Mouse (Mus musculus) lung, adult 2 months (tissue): Measurements from ENCODE around the gene Rhd. TPM values are rescaled to one million over a fixed set of nuclear protein-coding genes. Genes with fewer than 3 reads are reported as not detected.
A peak's percentile ranks its signal among the peaks of the same experiment; 100 is the strongest.

Experiments
- DNase-seq: peaks from one replicate; pipeline ENCODE4 v3.0.0; 2022
- H3K4me1 ChIP-seq: fragments of 200-500 bp; 2 replicates; pipeline ENCODE4 v1.6.1; 2011; ENCODE audit warnings: low read length; ENCODE audit not compliant: control insufficient read depth, insufficient read depth
- H3K4me3 ChIP-seq: fragments of 200-500 bp; replicated peaks from 2 replicates; pipeline ENCODE3; 2011; ENCODE audit warnings: low read depth, mild to moderate bottlenecking, control low read depth, low read length; ENCODE audit errors: extremely low read depth
- CTCF ChIP-seq: fragments of 200-500 bp; IDR thresholded peaks from 2 replicates; pipeline ENCODE4 v1.5.1; 2011; ENCODE audit warnings: mild to moderate bottlenecking, low read length, control low read depth; ENCODE audit not compliant: insufficient read depth
- POLR2A ChIP-seq: fragments of 200-500 bp; IDR thresholded peaks from 2 replicates; pipeline ENCODE4 v1.6.1; 2011; ENCODE audit warnings: low read depth, mild to moderate bottlenecking, control low read depth, low read length, borderline replicate concordance; ENCODE audit errors: extremely low read depth
- WGBS: fragments of 180-500 bp; shearing (Covaris S2); methylation state at CpG from one replicate; pipeline ENCODE4 v1.1.7; 2018; 5-methylcytosine and 5-hydroxymethylcytosine counted together
- polyA plus RNA-seq: library from polyadenylated mRNA; depleted of rRNA; stranded (reverse); fragments of >200 nt; gene quantifications from 2 replicates; pipeline ENCODE4 v1.2.3, GENCODE M21; 2012

The Rhd gene
- polyA plus RNA-seq, 1 experiment, result 0.14 TPM

DNA sequence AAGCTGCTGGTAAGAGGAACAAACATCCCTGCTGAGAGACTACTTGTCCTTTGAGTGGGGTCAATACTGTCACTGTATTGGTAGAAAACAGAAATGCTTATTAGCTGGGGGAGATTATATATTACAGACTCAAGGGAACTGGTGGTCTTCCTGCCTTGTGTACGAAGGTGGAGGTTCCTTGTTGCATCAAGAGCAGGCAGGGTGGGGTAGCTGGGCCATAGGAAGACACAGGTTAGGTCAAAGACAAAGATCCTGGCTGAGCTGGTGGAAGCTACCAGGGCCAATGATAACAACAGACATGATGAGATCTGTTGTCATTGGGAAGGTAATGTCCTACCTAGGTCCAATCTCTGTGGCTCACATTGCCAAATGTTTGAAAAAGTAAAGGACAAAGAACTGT is 24.1 kb upstream of the Rhd start:
- no peak for TF ChIP-seq CTCF
- WGBS, result 84% methylated on average over 1 of the region's 1 CpGs
- peaks cover 4% of the 10 kb centered on the region; the same call in 1 of the 2 replicates for H3K4me1 ChIP-seq
- no peak overlapping the region for H3K4me3 ChIP-seq
- DNase-seq, result no peak

DNA sequence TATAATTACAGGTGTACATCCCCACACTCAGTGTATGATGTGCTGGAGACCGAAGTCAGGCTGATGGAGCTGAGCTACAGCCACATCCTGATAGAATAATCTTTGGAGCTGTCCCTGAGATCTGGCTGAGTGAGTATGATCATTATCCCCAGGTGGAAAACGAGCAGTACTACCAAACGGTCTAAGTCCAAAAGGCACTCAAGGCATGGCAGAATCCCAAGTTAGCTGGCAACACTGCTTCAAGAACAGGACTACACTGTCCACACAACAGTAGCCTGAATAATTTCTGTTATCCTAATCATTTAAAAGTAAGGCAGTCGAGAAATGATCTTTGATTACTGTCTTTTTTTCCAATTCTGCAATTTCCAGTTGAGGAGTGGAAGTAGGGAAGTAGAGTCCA is 20.8 kb upstream of the Rhd start:
- no peak for DNase-seq
- H3K4me1 ChIP-seq, result peaks cover 21% of the 10 kb centered on the region
- 74% methylated on average over 4 of the region's 4 CpGs for WGBS
- H3K4me3 ChIP-seq, result no peak overlapping the region
- TF ChIP-seq POLR2A (no peak), CTCF (no peak)

DNA sequence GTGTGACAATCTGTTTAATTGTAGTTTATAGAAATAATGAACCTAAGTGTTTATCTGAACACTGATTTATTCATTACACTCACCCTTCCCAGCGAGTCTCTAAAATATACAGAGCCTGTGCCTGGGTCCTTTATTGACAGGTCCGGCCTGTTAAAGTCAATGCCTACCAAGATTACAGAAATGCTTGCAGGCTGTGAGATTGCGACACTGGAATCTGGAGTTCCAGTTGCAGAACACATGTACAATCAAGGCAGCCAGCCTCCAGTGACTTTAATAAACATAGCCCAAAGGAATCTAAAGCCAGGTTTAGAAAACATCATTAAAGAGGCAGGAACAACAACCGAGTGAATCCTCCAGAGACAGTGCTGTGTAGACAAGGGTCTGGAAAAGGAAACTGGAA is 16.7 kb upstream of the Rhd start:
- no peak overlapping the region for H3K4me3 ChIP-seq
- DNase-seq, result no peak
- TF ChIP-seq POLR2A (no peak), CTCF (no peak)
- H3K4me1 ChIP-seq, result peaks cover 22% of the 10 kb centered on the region
- WGBS, result 42% methylated on average over 4 of the region's 4 CpGs

DNA sequence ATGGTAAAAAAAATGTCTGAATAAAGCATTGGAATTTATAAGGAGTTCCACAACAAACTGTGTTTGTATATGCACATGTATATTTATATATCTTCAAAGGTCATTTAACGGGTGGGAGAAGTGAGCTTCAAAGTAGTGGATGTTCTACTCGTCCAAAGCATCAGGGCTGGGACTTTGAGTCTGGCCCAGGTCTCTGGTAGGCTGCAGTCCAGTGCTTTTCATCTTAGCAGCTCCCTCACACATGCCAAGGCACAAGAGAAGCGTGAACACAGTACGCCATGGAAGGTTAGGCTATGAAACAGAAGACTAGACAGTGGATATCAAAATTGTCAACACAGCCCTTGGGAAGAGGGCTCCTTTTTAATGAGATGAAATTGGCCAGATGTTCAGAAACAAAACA is 13.8 kb upstream of the Rhd start:
- no peak for DNase-seq
- peaks cover 21% of the 10 kb centered on the region for H3K4me1 ChIP-seq
- 64% methylated on average over 4 of the region's 4 CpGs for WGBS
- TF ChIP-seq POLR2A (no peak), CTCF (no peak)
- H3K4me3 ChIP-seq, result no peak overlapping the region

DNA sequence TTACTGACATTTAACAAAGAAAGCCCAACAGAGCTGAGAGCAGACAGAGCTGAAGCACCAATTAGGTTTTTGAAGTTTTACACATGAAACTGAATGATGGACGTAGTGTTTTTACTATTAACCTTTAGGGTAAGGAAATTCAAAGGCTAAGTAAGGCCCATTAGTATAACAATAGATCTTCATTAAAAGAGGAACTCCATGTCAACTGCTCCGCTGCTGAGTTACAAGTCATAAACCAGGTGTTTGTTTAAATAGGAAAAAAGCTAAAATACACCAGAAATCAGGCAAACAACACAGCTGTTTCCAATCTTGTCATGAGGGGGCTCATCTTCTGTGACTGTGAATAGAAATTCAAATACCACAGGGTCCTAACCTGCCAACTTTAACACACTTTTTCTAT is 13.1 kb upstream of the Rhd start:
- WGBS, result 65% methylated on average over 2 of the region's 2 CpGs

DNA sequence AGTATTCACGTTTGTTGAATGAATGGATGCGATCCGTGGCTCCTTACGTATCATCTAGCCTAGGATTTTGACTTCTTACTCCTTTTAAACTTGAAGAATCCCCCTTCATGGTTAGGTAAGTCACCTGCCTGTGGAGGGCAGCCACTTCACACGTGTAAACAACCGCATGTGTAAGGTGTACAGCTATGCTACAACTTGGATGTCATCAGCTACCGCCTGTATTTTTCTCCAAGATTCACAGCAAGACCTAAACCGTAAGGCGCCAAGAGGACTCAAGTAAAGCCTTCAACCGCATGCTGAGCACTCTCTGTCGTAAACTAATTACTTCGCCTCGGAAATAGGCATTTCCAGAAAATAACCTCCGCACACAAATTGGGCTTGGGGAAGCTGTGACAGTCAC is 12.5 kb upstream of the Rhd start:
- 16% methylated on average over 14 of the region's 14 CpGs for WGBS
- no peak for DNase-seq
- peaks cover 13% of the 10 kb centered on the region for H3K4me1 ChIP-seq
- TF ChIP-seq CTCF (no peak), POLR2A (no peak)
- peak overlapping the region; percentile 49 for H3K4me3 ChIP-seq

More for the DNA sequence above, 13.1 kb upstream of the Rhd start:
- no peak for DNase-seq
- H3K4me1 ChIP-seq, result peaks cover 17% of the 10 kb centered on the region
- TF ChIP-seq POLR2A, result no peak
- no peak for TF ChIP-seq CTCF
- no peak overlapping the region for H3K4me3 ChIP-seq

DNA sequence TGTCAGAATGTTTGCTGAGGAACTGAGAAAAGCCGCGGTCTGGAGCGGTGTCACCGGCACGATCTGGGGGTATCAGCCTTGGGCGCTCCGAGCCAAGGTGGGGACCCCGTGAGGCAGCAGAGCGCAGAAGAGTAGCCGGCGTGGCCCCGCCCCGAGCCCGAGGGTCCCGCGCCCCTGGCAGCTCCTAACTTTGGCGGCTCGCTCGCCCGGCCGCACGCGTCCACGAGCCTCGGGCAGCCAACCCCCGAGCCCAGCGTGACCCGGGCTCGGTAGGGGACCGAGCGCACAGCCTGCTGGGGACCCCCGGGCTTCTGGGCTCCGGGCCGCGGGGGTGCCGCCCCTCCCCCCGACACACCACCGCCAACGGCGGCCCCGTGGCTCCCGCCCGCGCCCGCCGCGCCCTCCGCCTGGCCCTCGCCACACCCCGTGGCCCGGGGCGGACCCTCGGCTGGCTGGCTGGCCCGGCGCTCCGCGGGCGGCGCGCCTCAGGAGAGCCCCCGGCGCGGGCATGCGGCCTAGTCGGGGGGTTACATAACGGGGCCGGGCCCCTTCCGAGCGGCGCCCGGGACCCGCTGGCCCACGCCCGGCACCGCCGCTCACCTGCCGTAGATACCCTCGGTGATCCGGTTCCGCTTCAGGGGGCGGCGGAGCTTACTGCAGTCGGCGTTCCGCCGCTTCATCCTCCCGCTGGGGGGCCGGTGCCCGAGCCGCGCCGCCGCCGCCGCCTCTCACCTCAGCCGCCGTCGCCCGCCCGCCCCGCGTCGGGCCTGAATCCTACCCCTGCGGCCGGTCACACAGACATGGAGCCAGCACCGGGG is 11.7 kb upstream of the Rhd start:
- H3K4me3 ChIP-seq, result peak overlapping the region; percentile 71
- under 1% methylated on average over 83 of the region's 106 CpGs for WGBS
- no peak for DNase-seq

DNA sequence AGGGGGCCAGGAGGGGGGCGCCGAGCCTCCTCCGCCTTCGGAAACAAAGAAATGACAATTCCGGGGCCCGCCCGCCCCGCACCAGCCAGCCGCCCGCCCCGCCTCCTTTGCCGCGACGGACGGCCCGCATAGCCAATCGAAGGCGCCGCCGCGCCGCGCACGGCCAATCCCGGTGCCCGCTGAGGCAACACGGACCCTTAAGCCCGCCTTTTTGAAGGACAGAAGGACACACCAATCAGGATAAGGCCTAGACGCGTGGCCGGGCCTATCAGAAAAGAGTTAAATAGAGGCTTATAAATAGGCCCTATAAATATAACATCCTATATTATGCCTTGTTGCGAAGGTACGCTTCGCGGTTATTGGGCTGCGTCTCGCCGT is 11.1 kb upstream of the Rhd start, which contains the start of gene Maco1:
TSS of gene Maco1 (minus strand) at position 87 of the 378 bp plus-strand sequence.
- DNase-seq, result peak; percentile 100
- under 1% methylated on average over 37 of the region's 38 CpGs for WGBS
- H3K4me3 ChIP-seq, result peak within 1 kb of the TSS; percentile 98
- TF ChIP-seq CTCF (no peak), POLR2A (no peak)
- H3K4me1 ChIP-seq, result peaks cover 5% of the 10 kb centered on the region; the same call in 1 of the 2 replicates

More for the DNA sequence above, 11.7 kb upstream of the Rhd start:
- TF ChIP-seq CTCF (no peak), POLR2A (no peak)
- H3K4me1 ChIP-seq, result peaks cover 8% of the 10 kb centered on the region; the same call in 1 of the 2 replicates

DNA sequence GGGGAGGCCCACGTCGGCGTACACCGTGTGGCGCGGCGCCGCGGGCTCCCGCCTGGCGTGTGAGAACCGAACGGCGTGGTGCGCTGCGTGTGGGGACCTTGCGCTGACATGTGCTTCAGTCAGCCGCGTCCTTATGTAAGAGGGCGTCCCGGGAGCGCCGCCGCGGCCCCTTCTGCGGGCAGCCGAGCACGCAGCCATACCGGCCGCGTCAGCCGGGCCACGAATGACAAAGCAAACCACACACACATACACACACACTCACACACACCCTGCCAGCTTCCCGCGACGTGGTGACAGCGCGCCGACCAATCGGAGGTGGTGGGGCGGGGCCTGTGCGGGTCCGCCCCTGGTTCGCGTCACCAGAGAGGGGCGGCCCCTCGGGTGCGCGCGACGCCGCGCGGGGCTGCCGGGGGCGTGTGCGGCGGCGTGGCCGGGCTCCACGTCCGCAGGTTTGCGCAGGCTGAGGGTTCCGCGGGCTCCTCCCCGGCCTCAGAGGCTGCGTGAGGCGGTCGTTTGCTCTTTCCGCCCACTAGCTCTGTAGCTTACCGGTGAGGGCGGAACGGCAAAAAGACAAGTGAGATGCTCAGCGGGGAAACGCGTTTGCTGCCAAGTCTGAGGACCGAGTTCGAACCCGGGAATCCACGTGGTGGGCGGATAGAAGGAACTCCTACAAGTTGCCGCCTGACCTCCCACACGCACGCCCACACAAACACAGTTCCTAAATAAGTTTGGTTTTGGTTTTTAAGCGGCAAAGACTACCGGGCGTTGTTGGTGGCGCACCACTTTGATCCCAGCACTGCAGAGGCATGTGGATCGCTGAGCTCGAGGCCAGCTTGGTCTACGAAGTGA is 10.5 kb upstream of the Rhd start:
- WGBS, result under 1% methylated on average over 91 of the region's 91 CpGs
- DNase-seq, result peak; percentile 92
- H3K4me3 ChIP-seq, result peak overlapping the region; percentile 98
- no peak for TF ChIP-seq CTCF
- peak; percentile 80; the same call in 1 of the 2 replicates for TF ChIP-seq POLR2A
- H3K4me1 ChIP-seq, result peaks cover 5% of the 10 kb centered on the region; the same call in 1 of the 2 replicates
